Mouse (Mus musculus) intestine, postnatal 0 days (tissue): ENCODE results near the gene Amt. TPM values are rescaled to one million over a fixed set of nuclear protein-coding genes. Genes with fewer than 3 reads are reported as not detected.

ENCODE experiments used
- ATAC-seq: fragments of 200-750 bp; cut with Nextera tagmentation; 2 replicates; pipeline ENCODE4 v1.8.0; 2017; ENCODE audit warnings: mild to moderate bottlenecking, moderate TSS enrichment, moderate library complexity
- H3K27ac ChIP-seq: fragments of 300-500 bp; sonication (generic); 2 replicates; pipeline ENCODE4 v1.5.1; 2014; ENCODE audit warnings: mild to moderate bottlenecking, low read depth, low read length, moderate library complexity
- H3K27me3 ChIP-seq: fragments of 300-500 bp; sonication (generic); replicated peaks from 2 replicates; pipeline ENCODE4 v1.6.1; 2014; ENCODE audit warnings: low read length, mixed read lengths; ENCODE audit not compliant: control insufficient read depth, insufficient read depth
- H3K36me3 ChIP-seq: fragments of 300-500 bp; sonication (generic); 2 replicates; pipeline ENCODE4 v1.6.1; 2014; ENCODE audit warnings: mild to moderate bottlenecking, moderate library complexity; ENCODE audit not compliant: control insufficient read depth, insufficient read depth
- H3K4me1 ChIP-seq: fragments of 300-500 bp; sonication (generic); replicated peaks from 2 replicates; pipeline ENCODE4 v1.6.1; 2014; ENCODE audit warnings: antibody characterized with exemption, low read length, mixed read lengths; ENCODE audit not compliant: control insufficient read depth, insufficient read depth
- H3K4me2 ChIP-seq: fragments of 300-500 bp; sonication (generic); replicated peaks from 2 replicates; pipeline ENCODE4 v1.6.1; 2014; ENCODE audit warnings: low read depth, mild to moderate bottlenecking, moderate library complexity
- H3K4me3 ChIP-seq: fragments of 300-500 bp; sonication (generic); 2 replicates; pipeline ENCODE4 v1.5.1; 2014; ENCODE audit warnings: low read depth, low read length
- H3K9ac ChIP-seq: fragments of 300-500 bp; sonication (generic); 2 replicates; pipeline ENCODE4 v1.6.1; 2014; ENCODE audit warnings: mild to moderate bottlenecking, low read depth, low read length
- H3K9me3 ChIP-seq: fragments of 300-500 bp; sonication (generic); 2 replicates; pipeline ENCODE4 v1.6.1; 2016; ENCODE audit warnings: mixed run types; ENCODE audit not compliant: control insufficient read depth
- CTCF ChIP-seq: sonication (generic); IDR thresholded peaks from 2 replicates; pipeline ENCODE4 v1.5.1; 2016; ENCODE audit warnings: low read depth, mild to moderate bottlenecking, control low read depth, antibody characterized with exemption, moderate library complexity
- WGBS: fragments of 180-500 bp; shearing (Covaris S2); extraction: QIAGEN DNeasy Blood & Tissue Kit; methylation state at CpG from one replicate; pipeline ENCODE4 v1.1.7; 2014; 5-methylcytosine and 5-hydroxymethylcytosine counted together
- polyA plus RNA-seq: library from polyadenylated mRNA; unstranded; fragments of >200 nt; fragmentation: Nextera tagmentation; extraction: Ambion mirVana; gene quantifications from 2 replicates; pipeline ENCODE4 v1.2.1, GENCODE M21; 2015

Amt gene
- polyA plus RNA-seq, 1 experiment from 2014 or later = 4.8 TPM

GRCm38 (mm10) chr9:108341139-108341475 lies 44.5 kb downstream of the Amt start:
- Histone ChIP-seq H3K36me3 (peaks cover 3% of the 10 kb centered on the region; the same call in 1 of the 2 replicates), H3K9me3 (no peaks in the 10 kb centered on the region), H3K27ac (peak overlapping the region; percentile 96), H3K4me2 (peak overlapping the region; percentile 80), H3K9ac (no peak overlapping the region), H3K4me3 (peak overlapping the region; percentile 69; the same call in 1 of the 2 replicates), H3K27me3 (no peaks in the 10 kb centered on the region), H3K4me1 (peaks cover 15% of the 10 kb centered on the region)
- no peak for ATAC-seq
- WGBS = 62% methylated on average over 5 of the region's 5 CpGs
- no peak for TF ChIP-seq CTCF

GRCm38 (mm10) chr9:108341801-108342200 lies 45.1 kb downstream of the Amt start:
- H3K27ac ChIP-seq = peak overlapping the region; percentile 96
- H3K4me1 ChIP-seq = peaks cover 15% of the 10 kb centered on the region
- no peak for ATAC-seq
- no peak for TF ChIP-seq CTCF
- H3K27me3 ChIP-seq = no peaks in the 10 kb centered on the region
- H3K9ac ChIP-seq = no peak overlapping the region; the same call in 1 of the 2 replicates
- no peak overlapping the region for H3K4me3 ChIP-seq
- H3K9me3 ChIP-seq = no peaks in the 10 kb centered on the region
- H3K4me2 ChIP-seq = peak overlapping the region; percentile 80; the same call in 1 of the 2 replicates
- peaks cover 3% of the 10 kb centered on the region; the same call in 1 of the 2 replicates for H3K36me3 ChIP-seq

- Histone ChIP-seq H3K27ac (peak overlapping the region; percentile 96), H3K27me3 (no peaks in the 10 kb centered on the region), H3K36me3 (peaks cover 3% of the 10 kb centered on the region; the same call in 1 of the 2 replicates), H3K4me2 (peak overlapping the region; percentile 80), H3K4me1 (peaks cover 15% of the 10 kb centered on the region), H3K4me3 (no peak overlapping the region), H3K9me3 (no peaks in the 10 kb centered on the region), H3K9ac (no peak overlapping the region)
- no peak for ATAC-seq
- peak; percentile 27; the same call in 1 of the 2 replicates for TF ChIP-seq CTCF
- WGBS = 5% methylated on average over 5 of the region's 5 CpGs
Observed at GRCm38 (mm10) chr9:108342301-108342831, 45.7 kb downstream of the Amt start.

- H3K9ac ChIP-seq = no peak overlapping the region
- 0 out of 2 replicates have a peak, but pooled peaks have one; percentile 1 for ATAC-seq
- WGBS = 36% methylated on average over 3 of the region's 3 CpGs
Observed at GRCm38 (mm10) chr9:108343331-108343730, 46.7 kb downstream of the Amt start.

GRCm38 (mm10) chr9:108343835-108344234 lies 47.2 kb downstream of the Amt start:
- peaks cover 15% of the 10 kb centered on the region for H3K4me1 ChIP-seq
- no peak for TF ChIP-seq CTCF
- peaks cover 3% of the 10 kb centered on the region; the same call in 1 of the 2 replicates for H3K36me3 ChIP-seq
- H3K27me3 ChIP-seq = no peaks in the 10 kb centered on the region
- peak overlapping the region; percentile 96; the same call in 1 of the 2 replicates for H3K27ac ChIP-seq
- H3K9me3 ChIP-seq = no peaks in the 10 kb centered on the region
- no peak overlapping the region for H3K4me3 ChIP-seq
- 80% methylated on average over 1 of the region's 1 CpGs for WGBS
- no peak overlapping the region for H3K9ac ChIP-seq
- no peak overlapping the region for H3K4me2 ChIP-seq
- no peak for ATAC-seq

More at GRCm38 (mm10) chr9:108343331-108343730, 46.7 kb downstream of the Amt start:
- Histone ChIP-seq H3K27me3 (no peaks in the 10 kb centered on the region), H3K4me2 (no peak overlapping the region), H3K27ac (peak overlapping the region; percentile 96; the same call in 1 of the 2 replicates), H3K4me3 (no peak overlapping the region), H3K9me3 (no peaks in the 10 kb centered on the region), H3K36me3 (peaks cover 3% of the 10 kb centered on the region; the same call in 1 of the 2 replicates), H3K4me1 (peaks cover 15% of the 10 kb centered on the region)
- no peak for TF ChIP-seq CTCF

GRCm38 (mm10) chr9:108344471-108344870 lies 47.8 kb downstream of the Amt start:
- no peak overlapping the region for H3K9ac ChIP-seq
- 84% methylated on average over 4 of the region's 4 CpGs for WGBS
- no peak overlapping the region for H3K4me3 ChIP-seq
- no peak for TF ChIP-seq CTCF
- peaks cover 3% of the 10 kb centered on the region; the same call in 1 of the 2 replicates for H3K36me3 ChIP-seq
- peaks cover 15% of the 10 kb centered on the region for H3K4me1 ChIP-seq
- no peak overlapping the region for H3K4me2 ChIP-seq
- H3K27me3 ChIP-seq = no peaks in the 10 kb centered on the region
- no peak for ATAC-seq
- H3K9me3 ChIP-seq = no peaks in the 10 kb centered on the region
- 0 out of 2 replicates have a peak overlapping the region, but pooled peaks have one; percentile 96 for H3K27ac ChIP-seq
